Mouse (Mus musculus) CD4-positive, CD25-positive, alpha-beta regulatory T cell (primary cell): Measurements from ENCODE around the gene Rpp14. TPM values are rescaled to one million over a fixed set of nuclear protein-coding genes. Genes with fewer than 3 reads are reported as not detected.

Experiments
- polyA plus RNA-seq: library from polyadenylated mRNA; unstranded; fragments of 100-300 nt; shearing (Covaris generic); gene quantifications from one replicate; pipeline ENCODE4 v1.2.1, GENCODE M21; 2017

The Rpp14 gene
- 46.0 TPM for polyA plus RNA-seq

DNA sequence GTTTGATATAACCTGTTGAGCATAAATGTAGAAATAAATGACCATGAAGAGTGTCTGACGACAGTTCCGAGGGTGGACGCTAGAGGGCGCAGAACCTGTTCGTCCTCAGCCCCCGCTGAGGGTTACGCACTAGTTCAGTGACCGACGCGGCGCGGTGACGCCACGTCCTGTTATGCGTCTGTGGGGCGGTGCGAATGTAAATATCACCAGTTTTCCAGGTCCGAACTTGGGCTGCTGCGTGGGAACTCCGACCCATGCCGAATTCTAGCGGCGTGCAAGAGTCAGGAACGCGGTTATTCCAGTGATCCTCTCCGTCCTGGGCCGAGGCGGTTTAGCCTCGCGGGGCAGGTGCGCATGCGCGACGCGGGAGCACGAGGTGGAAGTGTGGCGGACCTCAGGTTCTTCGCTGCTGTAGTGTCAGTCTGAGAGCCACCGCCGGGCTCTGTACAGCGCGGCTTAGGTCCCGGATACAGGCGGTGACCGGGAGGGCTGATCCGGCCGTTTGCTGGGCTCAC is at the start of gene Rpp14:
Rpp14 (plus strand) TSS at position 203 of the 515 bp plus-strand sequence.

GRCm38 (mm10) chr14:8097978-8098686 is 18.0 kb downstream of the Rpp14 start, which contains the start of gene Pxk:
Gene Pxk (plus strand): TSS chr14:8098211.

Other genes starting within 250 kb of the Rpp14 start
- gene Gm45521, start 123.1 kb upstream of the Rpp14 start, polyA plus RNA-seq, result not detected
- gene Dnase1l3, start 85.8 kb upstream of the Rpp14 start, polyA plus RNA-seq, result 0.25 TPM
- gene Abhd6, start 77.5 kb upstream of the Rpp14 start, polyA plus RNA-seq, result 21.7 TPM
- gene Pxk, start 17.8 kb downstream of the Rpp14 start, polyA plus RNA-seq, result 68.0 TPM
- gene Pdhb, start 92.7 kb downstream of the Rpp14 start, polyA plus RNA-seq, result 181 TPM
- gene Kctd6, start 133.8 kb downstream of the Rpp14 start, polyA plus RNA-seq, result 14.9 TPM
- gene Acox2, start 179.0 kb downstream of the Rpp14 start, polyA plus RNA-seq, result not detected
- gene Fam107a, start 237.7 kb downstream of the Rpp14 start, polyA plus RNA-seq, result not detected